Mouse (Mus musculus): ENCODE measurements at regions not wholly inside any gene's neighbourhood (a gene's known extent, or its start where the extent isn't known, plus 50 kb on each side); places are given as distances from the start of the nearest gene placed in this dataset.
"Not testable (repeated sequence)": the region's sequence is repeated elsewhere in the genome, so short reads cannot be mapped to it uniquely, and the experiment has no call there.

GRCm38 (mm10) chr19:18025877-18026276 lies 188.4 kb upstream of the Pcsk5 start:
- no peak for DNase-seq (ENCODE audit: low spot score)

GRCm38 (mm10) chr19:18020351-18020750 lies 182.9 kb upstream of the Pcsk5 start:
- DNase-seq (ENCODE audit: low spot score), result no peak

GRCm38 (mm10) chr19:18015371-18015770 lies 177.9 kb upstream of the Pcsk5 start:
- DNase-seq (ENCODE audit: low spot score), result no peak

- no peak for DNase-seq (ENCODE audit: low spot score)
These were observed 174.6 kb upstream of the Pcsk5 start for GRCm38 (mm10) chr19:18012029-18012428.

GRCm38 (mm10) chr19:17997561-17997960 lies 160.1 kb upstream of the Pcsk5 start:
- no peak for DNase-seq (ENCODE audit: low spot score)

- DNase-seq (ENCODE audit: low spot score), result peak; percentile 17
These were observed 146.0 kb upstream of the Pcsk5 start for GRCm38 (mm10) chr19:17983416-17983815.

GRCm38 (mm10) chr19:17965566-17965965 lies 128.1 kb upstream of the Pcsk5 start:
- DNase-seq (ENCODE audit: low spot score), result no peak

GRCm38 (mm10) chr19:17958440-17958839 lies 121.0 kb upstream of the Pcsk5 start:
- DNase-seq (ENCODE audit: low spot score), result no peak

- DNase-seq (ENCODE audit: low spot score), result no peak
These were observed 95.2 kb upstream of the Pcsk5 start for GRCm38 (mm10) chr19:17932665-17933064.

- DNase-seq (ENCODE audit: low spot score), result not testable (repeated sequence)
These were observed 89.7 kb upstream of the Pcsk5 start for GRCm38 (mm10) chr19:17927121-17927520.

- no peak for DNase-seq (ENCODE audit: low spot score)
These were observed 70.1 kb upstream of the Pcsk5 start for GRCm38 (mm10) chr19:17907579-17907978.

- no peak for DNase-seq (ENCODE audit: low spot score)
These were observed 66.7 kb upstream of the Pcsk5 start for GRCm38 (mm10) chr19:17904120-17904519.

GRCm38 (mm10) chr19:17892615-17893014 lies 55.2 kb upstream of the Pcsk5 start:
- no peak for DNase-seq (ENCODE audit: low spot score)
